Mouse (Mus musculus): ENCODE results near the gene Tbc1d1.

GRCm38 (mm10) chr5:64351968-64352367 is 195.9 kb downstream of the Tbc1d1 start:
- TF ChIP-seq POLR2A (IDR thresholded peaks at IDR 0.05; ENCODE audit: extremely low read depth, insufficient read depth, low read length) (no peak), CTCF (IDR thresholded peaks at IDR 0.05; ENCODE audit: low read depth, low read length) (no peak)

Measured in liver, adult 2 months (tissue).